Mouse (Mus musculus): ENCODE data around the gene Gpkow.
"Not testable (repeated sequence)": the region's sequence is repeated elsewhere in the genome, so short reads cannot be mapped to it uniquely, and the experiment has no call there.

Gene Gpkow

DNA sequence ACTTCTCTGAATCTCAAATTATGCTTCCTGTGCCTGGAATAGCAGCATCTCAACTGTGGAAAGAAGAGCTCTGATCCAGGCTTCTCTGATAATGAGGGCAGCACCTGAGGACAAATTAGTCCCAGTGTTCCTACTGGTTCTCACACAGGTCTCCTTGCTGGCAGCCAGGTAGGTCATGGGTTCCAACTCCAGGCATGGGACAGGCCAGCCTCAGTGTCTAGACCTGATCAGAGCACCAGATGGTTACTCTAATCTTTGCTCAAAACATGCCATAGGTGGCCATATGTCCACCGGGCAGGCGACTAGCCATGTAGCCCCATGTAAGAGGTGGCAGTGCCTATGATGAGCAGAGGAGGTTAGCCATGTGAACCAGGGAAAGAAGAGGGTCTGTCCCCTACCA lies 8.6 kb upstream of the Gpkow start:
- no peak for DNase-seq (ENCODE audit: low spot score in 2 of 2)

DNA sequence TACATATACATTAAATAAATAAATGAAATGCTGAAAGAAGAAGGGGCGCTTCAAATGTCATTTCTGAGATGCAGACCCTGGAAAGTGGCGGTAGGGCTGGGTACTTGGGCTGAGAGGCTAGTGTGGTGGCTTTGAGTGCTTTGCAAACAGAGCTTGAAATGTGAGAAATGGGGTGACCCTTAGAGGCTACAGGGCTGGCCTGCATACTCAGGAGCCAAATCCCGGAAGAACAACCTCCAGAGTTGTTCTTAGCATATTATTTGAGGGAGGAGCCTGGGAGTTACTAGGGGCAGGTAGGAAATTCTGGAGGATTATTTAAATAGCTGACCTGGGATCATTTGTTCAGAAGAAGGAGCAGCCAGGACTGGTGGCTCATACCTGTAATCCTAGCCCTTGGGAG lies 6.4 kb upstream of the Gpkow start:
- DNase-seq (ENCODE audit: low spot score in 2 of 2), result no peak

DNA sequence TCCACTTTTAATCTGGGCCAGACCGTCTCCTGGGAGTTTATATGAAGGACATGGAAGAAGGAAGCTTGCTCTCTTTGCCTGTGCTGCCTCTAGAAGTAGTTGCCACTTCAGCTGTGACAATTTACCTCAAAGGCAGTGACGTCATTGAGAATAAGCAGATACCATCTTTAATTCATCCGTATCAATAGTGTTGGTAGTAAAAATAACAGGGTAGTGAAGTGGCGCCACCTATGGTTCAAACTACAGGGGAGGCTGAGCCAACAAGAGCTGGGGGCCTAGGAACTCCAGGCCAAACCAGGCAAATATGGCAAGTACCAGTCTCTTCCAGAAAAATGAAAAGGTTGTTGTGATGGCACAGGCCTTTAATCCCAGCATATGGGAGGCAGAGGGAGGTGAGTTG lies 4.1 kb upstream of the Gpkow start:
- peak in 1 of 2 experiments; percentile 39 for DNase-seq (ENCODE audit: low spot score in 2 of 2)

DNA sequence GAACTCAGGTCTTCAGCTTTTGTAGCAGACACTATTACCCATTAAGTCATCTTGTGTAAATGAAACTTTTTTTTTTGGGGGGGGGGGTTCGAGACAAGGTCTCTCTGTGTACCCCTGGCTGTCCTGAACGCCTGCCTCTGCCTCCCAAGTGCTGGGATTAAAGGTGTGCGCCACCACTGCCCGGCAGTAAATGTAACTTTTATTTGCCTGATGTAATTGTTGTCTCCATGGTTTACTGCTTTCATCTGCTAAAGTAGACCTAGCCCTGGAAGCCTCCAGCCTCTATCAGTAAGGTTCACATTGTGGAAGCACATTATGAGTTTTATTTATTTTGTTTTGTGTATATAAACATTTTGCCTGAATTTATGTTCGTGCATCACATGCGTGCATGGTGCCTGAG lies 411 bp upstream of the Gpkow start:
- DNase-seq (ENCODE audit: low spot score in 2 of 2), result no peak

DNA sequence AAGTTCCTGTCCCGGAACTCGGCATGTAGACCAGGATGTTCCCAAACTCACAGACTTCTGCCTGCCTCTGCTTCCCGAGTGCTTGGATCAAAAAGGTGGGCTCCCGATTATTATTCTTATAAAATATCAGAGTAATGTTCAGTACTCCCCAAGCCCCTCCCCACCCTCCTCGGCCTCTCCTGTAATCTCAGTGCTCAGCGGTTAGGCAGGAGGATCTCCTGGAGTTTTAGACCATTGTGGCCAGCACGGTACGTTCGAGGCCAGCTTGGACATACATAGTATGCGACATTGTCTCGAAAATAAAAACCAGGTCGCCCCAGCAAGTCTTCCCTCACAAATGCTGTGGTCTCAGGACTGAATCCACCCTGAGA lies 16.8 kb downstream of the Gpkow start:
- not testable (repeated sequence) for DNase-seq (ENCODE audit: low spot score in 2 of 2)

DNA sequence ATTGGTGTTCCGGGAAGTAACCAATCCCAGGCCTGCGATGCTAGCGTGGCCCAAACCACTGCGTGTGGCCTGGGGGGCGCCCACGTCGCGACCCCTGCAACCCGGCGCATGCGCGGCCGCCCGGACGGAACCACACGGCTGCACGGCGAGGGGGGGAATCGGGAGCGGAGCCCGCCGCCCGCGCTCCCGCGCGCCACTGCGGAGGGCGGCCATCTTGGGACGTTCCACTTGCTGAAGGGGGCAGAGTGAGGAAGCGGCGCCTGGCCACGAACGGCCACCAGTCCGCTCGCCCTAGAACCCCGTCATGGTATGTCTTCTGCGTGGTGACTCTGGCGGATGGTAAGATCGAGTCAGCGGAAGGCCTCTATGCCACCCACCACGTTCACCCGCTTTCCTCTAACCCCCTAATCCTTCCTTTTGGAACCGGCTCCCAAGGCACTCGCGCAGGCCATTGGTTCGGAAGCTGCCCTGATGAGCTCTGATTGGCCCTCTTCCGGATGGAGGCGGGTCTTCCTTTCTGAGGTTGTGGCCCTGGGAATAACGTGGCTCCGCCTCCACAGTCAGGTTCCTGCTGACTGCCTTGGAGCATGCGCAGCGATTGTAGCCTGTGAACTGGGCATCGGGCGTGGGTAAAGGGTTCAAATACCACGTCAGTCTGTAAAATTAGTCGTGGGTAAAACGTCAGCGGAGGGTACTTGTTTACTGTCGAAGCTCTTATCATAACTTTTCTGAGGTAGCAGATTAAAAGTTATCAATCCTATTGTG lies 17.4 kb downstream of the Gpkow start, which contains the start of gene Wdr45:
Gene Wdr45, plus strand, starts transcription at position 199 of the 765 bp plus-strand sequence.
- peak; percentile 79 to 81 for DNase-seq (ENCODE audit: low spot score in 2 of 2)

DNA sequence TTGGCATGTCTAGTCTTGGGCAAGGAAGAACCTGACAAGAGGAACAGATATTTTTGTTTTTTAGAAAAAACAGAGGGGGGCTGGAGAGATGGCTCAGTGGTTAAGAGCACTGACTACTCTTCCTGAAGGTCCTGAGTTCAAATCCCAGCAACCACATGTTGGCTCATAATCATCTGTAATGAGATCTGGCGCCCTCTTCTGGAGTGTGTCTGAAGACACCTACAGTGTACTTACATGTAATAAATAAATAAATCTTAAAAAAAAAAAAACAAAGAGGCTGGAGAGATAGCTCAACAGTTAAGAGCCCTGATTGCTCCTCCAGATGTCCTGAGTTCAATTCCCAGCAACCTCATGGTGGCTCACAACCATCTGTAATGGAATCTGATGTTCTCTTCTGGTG lies 19.1 kb downstream of the Gpkow start:
- not testable (repeated sequence) for DNase-seq (ENCODE audit: low spot score in 2 of 2)

DNA sequence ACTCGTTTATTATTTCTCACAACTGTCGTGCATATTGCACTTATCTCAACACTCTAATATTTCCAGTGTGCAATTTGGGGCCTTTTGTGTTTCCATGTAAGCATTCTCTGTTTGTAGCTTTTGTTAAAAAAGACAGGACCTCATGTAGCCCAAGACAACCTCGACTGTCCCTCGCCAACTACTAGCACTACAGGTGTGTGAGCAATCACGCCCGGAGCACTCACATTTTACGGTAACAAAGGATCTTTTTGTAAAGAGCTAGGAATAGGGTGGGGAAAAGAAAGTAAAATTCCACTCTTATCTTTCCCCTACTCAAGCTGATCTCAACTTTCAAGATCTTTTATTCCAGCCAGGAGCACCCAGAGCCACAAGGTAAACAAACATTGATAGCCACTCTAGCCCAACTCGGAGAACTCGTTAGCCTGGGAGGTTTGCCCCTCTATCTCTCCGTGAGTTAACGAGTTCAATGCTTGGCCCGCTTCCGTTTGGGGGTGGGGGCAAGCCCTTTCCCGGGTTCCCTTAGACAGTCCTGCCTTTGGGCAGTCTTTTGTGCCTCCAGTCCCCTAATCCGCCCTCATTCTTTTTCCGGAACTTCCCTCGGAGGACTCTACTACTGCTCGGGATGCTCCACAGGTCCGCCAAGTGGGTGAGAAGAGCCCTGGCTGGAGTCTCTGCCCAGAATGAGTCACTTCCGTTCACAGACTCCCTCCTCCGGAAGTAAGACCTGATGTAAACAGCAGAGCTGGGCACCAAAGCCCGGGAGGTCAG lies 24.8 kb downstream of the Gpkow start, which contains the start of gene Gm45208:
Gene Gm45208, plus strand, starts transcription at position 732 of the 768 bp plus-strand sequence.
- DNase-seq (ENCODE audit: low spot score in 2 of 2), result peak; percentile 49 to 55

DNA sequence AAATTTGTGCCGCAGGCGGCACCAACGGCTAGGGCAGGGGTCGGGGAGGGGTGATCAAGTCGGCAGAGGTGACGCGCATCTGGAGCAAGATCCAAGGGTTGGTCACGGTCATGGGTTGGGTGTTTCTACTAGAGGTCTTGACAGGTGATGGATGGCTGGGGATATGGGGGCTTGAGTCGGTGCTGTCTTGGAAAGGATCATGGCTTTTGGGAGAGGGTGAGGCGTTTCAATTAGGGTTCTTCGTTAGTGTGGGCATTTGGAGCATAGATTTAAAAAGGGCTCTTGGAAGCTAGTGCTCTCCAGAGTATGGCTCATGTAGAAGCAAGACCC lies 25.3 kb downstream of the Gpkow start:
- DNase-seq (ENCODE audit: low spot score in 2 of 2), result no peak

DNA sequence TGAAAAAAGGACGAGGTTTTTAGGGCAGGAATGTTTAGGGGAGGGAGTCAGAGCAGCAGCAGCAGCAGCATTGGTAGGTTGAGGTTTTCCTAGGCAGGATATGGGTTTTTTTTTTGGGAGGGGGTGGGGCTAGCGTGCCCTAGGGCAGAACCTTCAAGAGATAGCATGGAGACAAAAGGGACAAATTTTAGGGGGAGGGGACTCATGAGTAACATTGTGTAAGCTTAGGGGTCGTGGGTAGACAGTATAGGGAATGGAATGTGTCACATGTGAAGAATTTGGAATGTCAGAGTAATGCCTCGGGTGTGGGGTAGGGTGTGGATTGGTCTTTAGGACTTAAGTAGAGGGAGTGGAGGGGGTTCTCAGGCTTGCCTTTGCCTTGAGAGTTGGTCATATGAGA lies 25.8 kb downstream of the Gpkow start:
- no peak for DNase-seq (ENCODE audit: low spot score in 2 of 2)

DNA sequence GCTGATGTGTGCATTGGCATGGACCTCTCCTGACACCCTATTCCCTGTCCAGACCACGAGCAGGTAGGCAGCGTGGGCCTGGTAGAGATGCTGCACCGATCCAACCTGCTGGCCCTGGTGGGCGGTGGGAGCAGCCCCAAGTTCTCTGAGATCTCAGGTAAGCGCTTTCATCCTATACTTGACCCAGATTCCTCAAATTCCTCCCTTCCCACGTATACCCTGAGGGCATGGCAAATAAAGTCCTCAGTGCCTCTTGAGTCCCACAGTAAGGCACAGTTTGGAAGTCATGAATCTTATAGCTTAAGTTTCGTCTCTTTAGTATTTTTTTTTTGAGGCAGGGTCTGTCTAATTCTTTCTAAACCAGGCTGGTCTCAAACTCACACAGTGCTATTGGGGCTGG lies 27.2 kb downstream of the Gpkow start:
- no peak for DNase-seq (ENCODE audit: low spot score in 2 of 2)

DNA sequence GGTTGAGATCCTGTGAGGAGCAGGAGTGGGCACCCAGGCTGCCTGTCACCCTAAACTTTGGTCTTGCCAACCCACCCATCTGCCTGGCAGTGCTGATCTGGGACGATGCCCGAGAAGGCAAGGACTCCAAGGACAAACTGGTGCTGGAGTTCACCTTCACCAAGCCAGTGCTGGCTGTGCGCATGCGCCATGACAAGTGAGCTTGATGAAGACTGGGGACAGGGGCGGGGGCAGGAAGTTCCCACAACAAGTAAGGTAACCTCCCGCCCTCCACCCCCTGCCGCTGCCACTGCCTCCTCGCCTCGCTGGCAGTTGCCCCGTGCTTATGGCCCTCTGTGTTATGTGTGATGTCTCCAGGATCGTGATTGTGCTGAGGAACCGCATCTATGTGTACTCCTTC lies 28.9 kb downstream of the Gpkow start:
- no peak for DNase-seq (ENCODE audit: low spot score in 2 of 2)

DNA sequence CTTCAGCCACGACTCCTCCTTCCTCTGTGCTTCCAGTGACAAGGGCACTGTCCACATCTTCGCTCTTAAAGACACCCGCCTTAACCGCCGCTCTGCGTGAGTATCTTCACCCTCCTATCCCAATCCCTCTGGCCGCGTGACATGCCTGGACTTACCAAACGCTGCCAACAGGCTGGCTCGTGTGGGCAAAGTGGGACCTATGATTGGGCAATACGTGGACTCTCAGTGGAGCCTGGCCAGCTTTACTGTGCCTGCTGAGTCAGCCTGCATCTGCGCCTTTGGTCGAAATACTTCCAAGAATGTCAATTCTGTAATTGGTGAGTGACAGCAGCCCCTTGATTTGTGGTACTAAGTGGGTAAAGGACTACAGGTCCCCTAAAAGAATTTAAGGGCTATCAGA lies 30.2 kb downstream of the Gpkow start:
- DNase-seq (ENCODE audit: low spot score in 2 of 2), result no peak

DNA sequence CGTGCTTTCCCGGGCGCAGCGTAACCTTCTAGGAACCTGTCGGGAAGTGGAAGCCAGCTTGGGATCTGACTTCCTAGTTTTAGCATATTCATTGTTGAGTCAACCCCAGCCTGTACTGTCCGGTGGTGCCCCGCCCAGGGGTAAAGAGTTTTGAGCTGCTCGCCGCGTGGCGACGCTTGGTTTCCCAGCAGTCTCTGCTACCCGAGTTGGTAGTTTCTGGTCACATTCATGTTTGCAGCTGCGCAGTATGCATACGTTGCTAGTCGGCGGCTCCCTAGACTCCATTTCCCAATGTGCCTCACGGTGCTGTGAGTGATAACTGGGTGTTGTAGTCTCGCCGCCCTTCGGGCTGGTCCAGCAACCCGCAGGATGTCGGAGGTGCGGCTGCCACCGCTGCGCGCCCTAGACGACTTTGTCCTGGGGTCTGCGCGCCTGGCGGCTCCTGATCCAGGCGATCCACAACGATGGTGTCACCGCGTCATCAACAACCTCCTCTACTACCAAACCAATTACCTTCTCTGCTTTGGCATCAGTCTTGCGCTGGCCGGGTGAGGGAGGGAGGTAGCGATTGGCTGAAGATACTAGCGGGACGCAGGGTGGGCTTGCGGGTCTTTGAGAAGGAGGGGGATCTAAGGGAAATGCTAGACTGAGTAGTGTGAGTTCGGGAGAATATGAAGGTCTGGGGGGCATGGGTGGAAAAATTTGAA lies 31.4 kb downstream of the Gpkow start, which contains the start of gene Praf2:
Gene Praf2, plus strand, starts transcription at position 225 of the 707 bp plus-strand sequence.
- peak; percentile 37 to 57 for DNase-seq (ENCODE audit: low spot score in 2 of 2)

DNA sequence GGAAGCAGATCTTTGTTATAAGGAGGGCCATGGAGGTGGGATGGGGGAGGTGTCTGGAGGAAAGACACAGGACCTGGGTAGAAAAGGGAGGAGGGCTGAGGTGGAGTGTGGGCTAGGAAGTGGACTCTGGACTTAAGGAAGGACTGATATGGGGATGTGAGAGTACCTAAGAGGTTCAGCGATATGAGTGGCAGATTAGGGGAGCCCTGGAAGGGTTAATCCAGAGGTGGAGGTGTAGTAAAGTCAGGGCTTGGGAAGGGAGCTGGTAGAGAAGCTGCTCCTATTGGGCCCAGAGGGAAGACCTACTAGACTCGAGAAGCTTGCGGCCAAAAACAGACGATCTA lies 32.0 kb downstream of the Gpkow start:
- no peak for DNase-seq (ENCODE audit: low spot score in 2 of 2)

DNA sequence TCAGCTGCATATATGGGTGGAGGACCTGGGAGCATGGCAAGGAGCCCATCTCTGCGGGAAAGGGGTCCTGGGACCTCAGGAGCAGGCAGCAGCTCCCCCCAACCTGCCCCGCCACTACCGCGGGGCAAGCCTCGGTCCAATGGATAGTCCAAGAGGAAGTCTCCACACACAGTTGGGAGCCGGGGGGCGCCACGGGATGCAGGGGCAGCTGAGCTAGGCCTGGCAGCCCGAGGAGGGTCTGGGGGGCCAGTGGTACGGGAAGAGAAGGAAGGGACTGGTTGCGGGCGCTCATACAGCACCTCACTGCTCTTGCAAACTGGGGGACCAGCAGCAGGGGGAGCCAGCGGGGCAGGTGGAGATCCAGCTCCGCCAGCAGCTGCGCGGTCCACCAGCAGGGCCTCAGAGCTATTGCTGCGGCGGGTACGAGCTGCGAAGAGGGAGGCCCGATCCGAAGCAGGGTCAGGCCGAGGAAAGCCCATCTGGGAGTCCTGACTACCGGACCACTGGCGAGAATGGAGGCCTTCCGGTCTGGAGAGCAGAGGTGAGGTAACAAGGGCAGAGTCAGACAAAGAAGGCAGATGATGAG lies 36.7 kb downstream of the Gpkow start:
- DNase-seq (ENCODE audit: low spot score in 2 of 2), result peak; percentile 63 to 78

DNA sequence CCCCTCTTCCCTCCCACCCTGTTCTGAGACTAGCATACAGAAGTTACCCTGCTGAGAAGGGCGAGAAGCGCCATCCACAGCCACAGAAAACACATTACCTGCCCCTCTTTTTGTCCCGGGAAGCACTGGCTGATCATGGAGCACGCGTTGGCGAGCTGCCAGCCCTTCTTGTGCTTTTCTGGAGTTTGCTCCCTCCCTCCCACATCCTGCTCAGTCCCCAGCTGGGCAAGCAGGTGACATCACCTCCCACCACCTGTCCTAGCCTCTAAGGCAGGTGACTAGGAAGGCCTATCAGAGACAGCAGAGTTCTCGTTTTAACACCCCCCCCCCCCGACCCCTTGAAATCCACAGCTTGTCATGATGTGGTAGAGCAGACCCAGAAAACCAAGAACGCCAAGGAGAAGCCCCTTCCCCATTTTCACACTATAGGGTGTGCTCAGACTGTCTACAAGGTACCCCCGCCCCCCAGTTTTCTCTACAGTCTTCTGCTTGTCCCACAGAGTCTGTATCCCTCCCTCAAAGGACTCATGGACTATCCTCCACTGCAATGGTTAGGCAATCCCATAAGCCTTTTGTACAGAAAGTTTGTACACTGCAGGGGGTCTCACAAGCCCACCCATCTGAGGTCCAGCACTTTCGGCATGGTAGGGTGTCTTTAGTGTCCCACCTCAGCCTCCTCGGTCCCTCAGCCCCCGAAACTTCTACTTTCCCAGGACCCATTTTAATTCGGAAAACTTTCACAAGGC lies 42.6 kb downstream of the Gpkow start:
- no peak for DNase-seq (ENCODE audit: low spot score in 2 of 2)

DNA sequence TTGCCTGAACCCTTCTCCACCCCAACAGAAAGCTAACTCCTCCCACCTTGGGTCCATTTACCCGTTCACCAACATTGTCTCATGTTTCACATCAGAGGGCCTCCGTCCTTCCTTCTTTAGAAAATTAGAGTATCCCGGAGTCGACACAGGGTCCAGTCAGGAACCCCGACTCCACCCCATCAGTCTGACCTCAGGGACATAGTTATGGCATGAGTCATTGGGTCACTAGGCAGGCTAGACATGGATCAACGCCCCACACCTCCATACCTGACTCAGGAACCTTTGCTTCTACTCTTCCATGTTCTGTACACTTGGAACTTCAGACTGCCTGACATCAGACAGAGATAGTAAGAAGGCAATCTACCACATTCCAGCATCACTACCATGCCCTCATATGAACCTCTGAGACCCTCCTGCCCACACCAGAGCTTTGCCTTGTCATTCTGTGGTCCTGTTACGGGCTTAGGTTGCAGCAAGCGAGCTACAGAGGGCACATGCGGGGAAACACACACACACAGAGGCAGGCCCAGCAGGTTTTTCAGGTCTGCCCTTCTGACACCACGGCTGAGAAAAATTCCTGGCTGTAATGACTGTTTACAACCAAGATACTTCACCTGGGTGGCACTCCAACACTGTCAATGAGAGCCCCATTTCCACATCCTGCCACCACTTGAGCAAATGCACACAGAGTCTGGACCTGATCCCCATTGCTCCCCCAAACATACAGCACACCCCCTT lies 43.3 kb downstream of the Gpkow start:
- DNase-seq (ENCODE audit: low spot score in 2 of 2), result no peak

DNA sequence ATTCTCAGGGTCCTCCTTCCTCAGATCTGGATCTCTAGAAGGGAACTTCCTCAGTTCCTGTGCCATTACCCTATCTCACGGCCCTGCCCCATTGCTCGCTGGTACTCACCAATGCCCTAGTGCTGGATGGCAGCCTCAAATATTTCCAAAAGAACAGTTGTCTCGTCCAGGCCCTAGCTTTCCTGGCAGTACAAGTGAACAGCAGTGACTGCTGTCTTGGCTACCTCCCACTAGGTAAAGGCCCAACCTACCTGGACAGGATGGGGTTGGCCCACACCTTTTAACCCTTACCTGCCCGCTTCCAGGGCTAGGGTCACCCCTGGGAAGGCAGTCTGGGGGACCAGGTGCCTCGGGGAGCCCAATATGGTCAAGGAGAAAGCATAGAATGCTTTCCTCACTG lies 44.2 kb downstream of the Gpkow start:
- DNase-seq (ENCODE audit: low spot score in 2 of 2), result no peak

DNA sequence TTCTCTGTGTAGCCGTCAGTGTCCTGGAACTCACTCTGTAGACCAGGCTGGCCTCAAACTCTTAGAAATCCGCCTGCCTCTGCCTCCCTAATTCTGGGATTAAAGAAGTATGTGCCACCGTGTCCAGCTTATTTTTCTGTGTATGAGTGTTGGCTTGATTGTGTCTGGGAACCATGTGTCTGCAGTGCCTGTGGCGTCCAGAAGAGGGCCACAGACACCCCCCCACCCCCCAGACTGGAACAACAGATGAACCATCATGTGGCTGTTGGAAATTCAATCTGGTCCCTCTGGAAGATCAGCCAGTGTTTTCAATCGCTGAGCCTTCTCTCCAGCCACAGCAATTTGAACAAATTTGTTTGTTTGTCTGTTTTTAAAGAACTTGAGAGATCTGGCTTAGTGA lies 46.5 kb downstream of the Gpkow start:
- DNase-seq (ENCODE audit: low spot score in 2 of 2), result no peak

DNA sequence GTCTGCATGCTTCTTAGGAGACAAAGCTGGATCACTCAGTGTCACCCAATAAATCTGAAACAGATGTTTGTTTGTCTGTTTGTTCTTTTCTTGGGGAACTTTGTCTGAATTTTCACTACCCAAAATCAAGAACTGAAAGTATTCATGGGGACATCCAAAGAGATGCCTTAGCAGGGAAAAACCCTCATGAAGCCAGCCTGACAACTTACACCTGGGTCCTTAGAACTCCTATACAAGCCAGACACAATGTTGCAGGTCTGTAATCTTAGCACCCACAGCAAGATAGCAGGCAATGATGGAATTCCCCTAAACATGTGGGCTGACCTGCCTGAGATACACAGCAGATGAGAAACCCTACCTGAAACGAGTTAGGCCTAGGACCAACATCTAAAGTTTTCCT lies 48.0 kb downstream of the Gpkow start:
- no peak for DNase-seq (ENCODE audit: low spot score in 2 of 2)
